15 mouse cellular contexts compared by ENCODE assay signal in genomic region chr2:178416970-178417369, GRCm38 (mm10). TPM values are rescaled to one million over a fixed set of nuclear protein-coding genes. Genes with fewer than 3 reads are reported as not detected.
DNase-seq lines count a peak whose midpoint lies in the region; ATAC-seq and TF ChIP-seq lines count a peak whose summit lies in the region.
"Had no signal": no experiment of that assay in that cellular context is flagged by ENCODE, and none has a peak within 500 bp of the region (broad histone marks: within the 10 kb centered on the region; RNA-seq: fewer than 3 reads in every experiment).

No protein-coding gene starts in this region.

- H3K4me1 ChIP-seq in heart, postnatal 0 days (ENCODE audit: control insufficient read depth, insufficient read depth): peaks cover 26% of the 10 kb centered on the region
- H3K4me1 ChIP-seq in limb, embryonic 10.5 days: peaks cover 51% of the 10 kb centered on the region
- peaks cover 89% of the 10 kb centered on the region for H3K4me1 ChIP-seq in megakaryocyte, embryonic 14.5 days

- no peak for TF ChIP-seq CTCF in heart, postnatal 0 days (IDR thresholded peaks at IDR 0.05; ENCODE audit: low read depth)

- TF ChIP-seq EP300 in heart, postnatal 0 days (IDR thresholded peaks at IDR 0.05; ENCODE audit: low read depth): no peak

- ATAC-seq in heart, postnatal 0 days (ENCODE audit: insufficient read depth, low read depth): no peak
- ATAC-seq: forebrain, embryonic 14.5 days; midbrain, embryonic 16.5 days had no signal

- H3K4me2 ChIP-seq in heart, postnatal 0 days (ENCODE audit: low read depth, low read length): no peak overlapping the region; the same call in 1 of the 2 replicates
- H3K4me2 ChIP-seq: embryonic facial prominence, embryonic 15.5 days; limb, embryonic 12.5 days; neural tube, embryonic 13.5 days had no signal

- no peak overlapping the region; the same call in 1 of the 2 replicates for H3K9ac ChIP-seq in heart, postnatal 0 days (replicated peaks; ENCODE audit: low read depth, low read length)
- H3K9ac ChIP-seq: embryonic facial prominence, embryonic 15.5 days; limb, embryonic 12.5 days; neural tube, embryonic 13.5 days had no signal

- no peaks in the 10 kb centered on the region for H3K9me3 ChIP-seq in heart, postnatal 0 days (replicated peaks; ENCODE audit: control insufficient read depth, low read length)
- no peaks in the 10 kb centered on the region for H3K9me3 ChIP-seq in limb, embryonic 10.5 days (replicated peaks)
- H3K9me3 ChIP-seq in megakaryocyte, embryonic 14.5 days: no peaks in the 10 kb centered on the region
- H3K9me3 ChIP-seq: embryonic facial prominence, embryonic 15.5 days; limb, embryonic 12.5 days; neural tube, embryonic 13.5 days had no signal

- no peaks in the 10 kb centered on the region for H3K27me3 ChIP-seq in heart, postnatal 0 days (ENCODE audit: control insufficient read depth, insufficient read depth, low read length)
- peaks cover 23% of the 10 kb centered on the region for H3K27me3 ChIP-seq in limb, embryonic 10.5 days (ENCODE audit: low read depth, poor library complexity, severe bottlenecking)
- peaks cover 9% of the 10 kb centered on the region for H3K27me3 ChIP-seq in megakaryocyte, embryonic 14.5 days (replicated peaks)

- no peak overlapping the region for H3K4me3 ChIP-seq in heart, postnatal 0 days (ENCODE audit: low read depth, low read length)
- H3K4me3 ChIP-seq in limb, embryonic 10.5 days: no peak overlapping the region
- peak overlapping the region; percentile 87 for H3K4me3 ChIP-seq in megakaryocyte, embryonic 14.5 days (replicated peaks)
- H3K4me3 ChIP-seq: embryonic facial prominence, embryonic 15.5 days; gastrocnemius, adult 2 months; limb, embryonic 12.5 days; neural tube, embryonic 13.5 days had no signal

- peaks cover 31% of the 10 kb centered on the region for H3K36me3 ChIP-seq in heart, postnatal 0 days (replicated peaks; ENCODE audit: control insufficient read depth, insufficient read depth, low read length)
- peaks cover 20% of the 10 kb centered on the region for H3K36me3 ChIP-seq in limb, embryonic 10.5 days
- peaks cover 49% of the 10 kb centered on the region for H3K36me3 ChIP-seq in megakaryocyte, embryonic 14.5 days (replicated peaks; ENCODE audit: low read length)
- H3K36me3 ChIP-seq: embryonic facial prominence, embryonic 15.5 days had no signal

- 36% methylated on average over 4 of the region's 4 CpGs for WGBS in heart, postnatal 0 days
- 76% methylated on average over 4 of the region's 4 CpGs for WGBS in limb, embryonic 10.5 days

- H3K27ac ChIP-seq in heart, postnatal 0 days (ENCODE audit: low read depth): 0 out of 2 replicates have a peak overlapping the region, but pooled peaks have one; percentile 2
- H3K27ac ChIP-seq in limb, embryonic 10.5 days: no peak overlapping the region
- H3K27ac ChIP-seq: embryonic facial prominence, embryonic 15.5 days; gastrocnemius, adult 2 months; limb, embryonic 12.5 days; neural tube, embryonic 13.5 days had no signal

- no peak for DNase-seq in heart, postnatal 0 days (ENCODE audit: low spot score)
- DNase-seq in heart, postnatal 4 days: no peak
- DNase-seq in R1 (ENCODE audit: low read depth, low spot score): peak; percentile 11
- peak; percentile 26 for DNase-seq in limb, embryonic 10.5 days (ENCODE audit: low spot score)
- no peak for DNase-seq in left cerebral cortex, adult 9 months (ENCODE audit: low spot score in 2 of 2)
- DNase-seq in ovary, postnatal 14 days (ENCODE audit: low spot score): no peak
- DNase-seq in cerebellum, postnatal 4 days (ENCODE audit: low spot score in 2 of 2): no peak
- DNase-seq: gastrocnemius, adult 2 months; retina, postnatal 1 day had no signal

RNA-seq across cellular contexts. Expression of gene Fam217b, which starts 2.6 kb away (rescaled TPM):
- total RNA-seq in heart, postnatal 0 days (2014; rRNA removed; ENCODE audit: low replicate concordance): 4.6 and 5.0 TPM in 2 replicates
- 6.0 and 8.0 TPM in 2 replicates for polyA plus RNA-seq in heart, postnatal 0 days (2015; fragmentation: Nextera tagmentation; extraction: Ambion mirVana)
- 10 to 100 TPM; 12.6 to 14.0 TPM for total RNA-seq in heart, postnatal 4 days (2021)
- polyA plus RNA-seq in limb, embryonic 10.5 days (2016; fragmentation: Nextera tagmentation; extraction: Ambion mirVana): 3.9 and 5.4 TPM in 2 replicates
- 6.1 and 12.1 TPM in 2 replicates for polyA plus RNA-seq in megakaryocyte, embryonic 14.5 days (2012; ENCODE audit: insufficient read depth, low replicate concordance)

RNA-seq across cellular contexts. Expression of gene Ppp1r3d, which starts 2.7 kb away (rescaled TPM):
- 38.3 and 52.8 TPM in 2 replicates for total RNA-seq in heart, postnatal 0 days (2014; rRNA removed; ENCODE audit: low replicate concordance)
- 20.6 and 21.2 TPM in 2 replicates for polyA plus RNA-seq in heart, postnatal 0 days (2015; fragmentation: Nextera tagmentation; extraction: Ambion mirVana)
- 10 to 100 TPM; 25.1 to 25.9 TPM for total RNA-seq in heart, postnatal 4 days (2021)
- 1.6 and 2.3 TPM in 2 replicates for polyA plus RNA-seq in limb, embryonic 10.5 days (2016; fragmentation: Nextera tagmentation; extraction: Ambion mirVana)
- polyA plus RNA-seq in megakaryocyte, embryonic 14.5 days (2012; ENCODE audit: insufficient read depth, low replicate concordance): 8.0 and 20.4 TPM in 2 replicates

RNA-seq across cellular contexts. Expression of gene Sycp2, which starts 9.5 kb away (rescaled TPM):
- not detected in 2 replicates for total RNA-seq in heart, postnatal 0 days (2014; rRNA removed; ENCODE audit: low replicate concordance)
- 0.07 and 0.12 TPM in 2 replicates for polyA plus RNA-seq in heart, postnatal 0 days (2015; fragmentation: Nextera tagmentation; extraction: Ambion mirVana)
- 1 to 10 TPM; 2.1 to 3.1 TPM for total RNA-seq in heart, postnatal 4 days (2021)
- 0.04 and 0.09 TPM in 2 replicates for polyA plus RNA-seq in limb, embryonic 10.5 days (2016; fragmentation: Nextera tagmentation; extraction: Ambion mirVana)
- polyA plus RNA-seq in megakaryocyte, embryonic 14.5 days (2012; ENCODE audit: insufficient read depth, low replicate concordance): 0.03 TPM in 1 of 2 replicates, not detected in the other
- polyA plus RNA-seq: embryonic facial prominence, embryonic 15.5 days had no signal

RNA-seq across cellular contexts. Expression of gene Cdh26, which starts 13.4 kb away (rescaled TPM):
- total RNA-seq in heart, postnatal 0 days (2014; rRNA removed; ENCODE audit: low replicate concordance): 0.31 TPM in 1 of 2 replicates, not detected in the other
- 0.31 and 0.34 TPM in 2 replicates for polyA plus RNA-seq in heart, postnatal 0 days (2015; fragmentation: Nextera tagmentation; extraction: Ambion mirVana)
- under 1 TPM; 0.12 to 0.25 TPM for total RNA-seq in heart, postnatal 4 days (2021)
- 0.50 and 0.69 TPM in 2 replicates for polyA plus RNA-seq in limb, embryonic 10.5 days (2016; fragmentation: Nextera tagmentation; extraction: Ambion mirVana)
- not detected in 2 replicates for polyA plus RNA-seq in megakaryocyte, embryonic 14.5 days (2012; ENCODE audit: insufficient read depth, low replicate concordance)
- total RNA-seq: gastrocnemius, adult 2 months had no signal
- polyA plus RNA-seq: neural tube, embryonic 13.5 days had no signal

Comparison
In these comparisons a context has a peak if more than half of its experiments do, and no peak if none do; other contexts are left out.
1. DNase-seq: peak in R1 (single experiment) and limb, embryonic 10.5 days (single experiment); none in heart, postnatal 0 days (single experiment), heart, postnatal 4 days (single experiment), left cerebral cortex, adult 9 months (0 of 2), ovary, postnatal 14 days (single experiment) and cerebellum, postnatal 4 days (0 of 2).